Mouse (Mus musculus) embryo, embryonic 10.5 days (tissue): ENCODE measurements around the gene Slc16a2.

Experiments used
- DNase-seq: peaks from one replicate; pipeline ENCODE4 v3.0.0-alpha.2; 2015; ENCODE audit warnings: low spot score

Gene Slc16a2

GRCm38 (mm10) chrX:103821832-103822196 is at the start of gene Slc16a2:
Gene Slc16a2, minus strand, starts transcription at chrX:103821983.
- peak; percentile 83 for DNase-seq

- DNase-seq, result no peak
Observed at GRCm38 (mm10) chrX:103863502-103863901, 41.7 kb upstream of the Slc16a2 start.

GRCm38 (mm10) chrX:103862877-103863276 is 41.1 kb upstream of the Slc16a2 start:
- no peak for DNase-seq

GRCm38 (mm10) chrX:103845266-103845665 is 23.5 kb upstream of the Slc16a2 start:
- peak; percentile 53 for DNase-seq

GRCm38 (mm10) chrX:103828836-103829235 is 7.1 kb upstream of the Slc16a2 start:
- no peak for DNase-seq

GRCm38 (mm10) chrX:103822271-103822811 is 558 bp upstream of the Slc16a2 start:
- peak; percentile 45 for DNase-seq

- no peak for DNase-seq
Observed at GRCm38 (mm10) chrX:103821195-103821831, 470 bp downstream of the Slc16a2 start.

- DNase-seq, result peak; percentile 19
Observed at GRCm38 (mm10) chrX:103820307-103821194, 1.2 kb downstream of the Slc16a2 start.

GRCm38 (mm10) chrX:103819253-103819652 is 2.5 kb downstream of the Slc16a2 start:
- peak; percentile 2 for DNase-seq

GRCm38 (mm10) chrX:103812690-103813089 is 9.1 kb downstream of the Slc16a2 start:
- no peak for DNase-seq

- no peak for DNase-seq
Observed at GRCm38 (mm10) chrX:103810483-103810882, 11.3 kb downstream of the Slc16a2 start.

GRCm38 (mm10) chrX:103806373-103806772 is 15.4 kb downstream of the Slc16a2 start:
- DNase-seq, result no peak

GRCm38 (mm10) chrX:103796961-103797360 is 24.8 kb downstream of the Slc16a2 start:
- no peak for DNase-seq

GRCm38 (mm10) chrX:103795506-103795905 is 26.3 kb downstream of the Slc16a2 start:
- no peak for DNase-seq

- no peak for DNase-seq
Observed at GRCm38 (mm10) chrX:103791329-103791728, 30.5 kb downstream of the Slc16a2 start.

GRCm38 (mm10) chrX:103785681-103786080 is 36.1 kb downstream of the Slc16a2 start:
- DNase-seq, result no peak

GRCm38 (mm10) chrX:103776412-103776811 is 45.4 kb downstream of the Slc16a2 start:
- DNase-seq, result no peak

- DNase-seq, result no peak
Observed at GRCm38 (mm10) chrX:103746197-103746596, 75.6 kb downstream of the Slc16a2 start.

- peak; percentile 78 for DNase-seq
Observed at GRCm38 (mm10) chrX:103744171-103745039, 77.4 kb downstream of the Slc16a2 start.

GRCm38 (mm10) chrX:103742057-103742315 is 79.8 kb downstream of the Slc16a2 start:
- no peak for DNase-seq

- no peak for DNase-seq
Observed at GRCm38 (mm10) chrX:103741215-103742056, 80.3 kb downstream of the Slc16a2 start.
